8 mouse cellular contexts compared by ENCODE assay signal in genomic region chr7:75118022-75118673, GRCm38 (mm10).
A peak's percentile ranks its signal among the peaks of the same experiment; 100 is the strongest.
DNase-seq lines count a peak whose midpoint lies in the region; ATAC-seq lines count a peak whose summit lies in the region.

No protein-coding gene starts in this region.

- DNase-seq in neural tube, embryonic 11.5 days (ENCODE audit: low spot score), result no peak
- no peak for DNase-seq in neural tube, embryonic 10.5 days (ENCODE audit: extremely low spot score, low spot score)
- DNase-seq in embryo, embryonic 10 days (ENCODE audit: low spot score), result peak; percentile 82
- DNase-seq in kidney, postnatal 4 days, result peak; percentile 24 to 48
- DNase-seq in thymus, adult 18-20 months, result peak; percentile 9
- no peak for DNase-seq in urinary bladder, postnatal 4 days (ENCODE audit: low spot score in 2 of 2)

- no peaks in the 10 kb centered on the region for H3K9me3 ChIP-seq in neural tube, embryonic 11.5 days (ENCODE audit: control insufficient read depth, low read length)
- no peaks in the 10 kb centered on the region for H3K9me3 ChIP-seq in heart, embryonic 16.5 days (replicated peaks; ENCODE audit: control insufficient read depth, low read length)

- ATAC-seq in neural tube, embryonic 11.5 days (ENCODE audit: insufficient read depth, low FRiP score, low TSS enrichment), result peak; percentile 73
- ATAC-seq in heart, embryonic 16.5 days (replicated peaks; ENCODE audit: extremely low read depth, insufficient read depth, low FRiP score), result 0 out of 2 replicates have a peak, but pooled peaks have one; percentile 49
- peak; percentile 99 for ATAC-seq in megakaryocyte, adult 5-6 weeks (ENCODE audit: poor library complexity, severe bottlenecking)

- H3K4me1 ChIP-seq in neural tube, embryonic 11.5 days (ENCODE audit: control insufficient read depth, insufficient read depth, low read length), result no peaks in the 10 kb centered on the region
- H3K4me1 ChIP-seq in heart, embryonic 16.5 days (ENCODE audit: control insufficient read depth, insufficient read depth, low read length), result 0 out of 2 replicates have a peak, but pooled peaks cover 3% of the 10 kb centered on the region

- H3K4me3 ChIP-seq in neural tube, embryonic 11.5 days (ENCODE audit: low read depth, low read length), result 0 out of 2 replicates have a peak overlapping the region, but pooled peaks have one; percentile 4
- peak overlapping the region; percentile 39 for H3K4me3 ChIP-seq in heart, embryonic 16.5 days (ENCODE audit: low read length)

- H3K9ac ChIP-seq in neural tube, embryonic 11.5 days (ENCODE audit: low read length), result peak overlapping the region; percentile 15; the same call in 1 of the 2 replicates
- H3K9ac ChIP-seq in heart, embryonic 16.5 days (ENCODE audit: low read length), result no peak overlapping the region

- H3K4me2 ChIP-seq in neural tube, embryonic 11.5 days (ENCODE audit: low read depth), result peak overlapping the region; percentile 34
- H3K4me2 ChIP-seq in heart, embryonic 16.5 days (ENCODE audit: low read depth, low read length), result peak overlapping the region; percentile 62

- no peaks in the 10 kb centered on the region for H3K36me3 ChIP-seq in neural tube, embryonic 11.5 days (ENCODE audit: control insufficient read depth, insufficient read depth, low read length)
- H3K36me3 ChIP-seq in heart, embryonic 16.5 days (ENCODE audit: control insufficient read depth, insufficient read depth), result no peaks in the 10 kb centered on the region

- WGBS in neural tube, embryonic 11.5 days, result 57% methylated on average over 7 of the region's 7 CpGs
- WGBS in heart, embryonic 16.5 days, result 37% methylated on average over 7 of the region's 7 CpGs

- H3K27me3 ChIP-seq in neural tube, embryonic 11.5 days (ENCODE audit: control insufficient read depth, insufficient read depth, low read length), result no peaks in the 10 kb centered on the region
- no peaks in the 10 kb centered on the region for H3K27me3 ChIP-seq in heart, embryonic 16.5 days (ENCODE audit: control insufficient read depth, insufficient read depth, low read length)

- H3K27ac ChIP-seq in neural tube, embryonic 11.5 days (ENCODE audit: low read depth, low read length), result no peak overlapping the region
- no peak overlapping the region for H3K27ac ChIP-seq in heart, embryonic 16.5 days (ENCODE audit: low read length)

Comparison
In these comparisons a context has a peak if more than half of its experiments do, and no peak if none do; other contexts are left out.
1. ATAC-seq: peak in every context shown above with its lines; median percentile 99 in megakaryocyte, adult 5-6 weeks; 73 in neural tube, embryonic 11.5 days; 49 in heart, embryonic 16.5 days.
2. DNase-seq: peak in embryo, embryonic 10 days (single experiment), kidney, postnatal 4 days (2 of 2) and thymus, adult 18-20 months (2 of 2); none in neural tube, embryonic 11.5 days (single experiment), neural tube, embryonic 10.5 days (single experiment) and urinary bladder, postnatal 4 days (0 of 2).